Mouse (Mus musculus): Measurements from ENCODE around the gene Aox1. TPM values are rescaled to one million over a fixed set of nuclear protein-coding genes. Genes with fewer than 3 reads are reported as not detected.
"Not testable (repeated sequence)": the region's sequence is repeated elsewhere in the genome, so short reads cannot be mapped to it uniquely, and the experiment has no call there.

Gene Aox1
- total RNA-seq (2022) = 1 to 10 TPM; 3.9 to 4.9 (median 4.6) TPM

DNA sequence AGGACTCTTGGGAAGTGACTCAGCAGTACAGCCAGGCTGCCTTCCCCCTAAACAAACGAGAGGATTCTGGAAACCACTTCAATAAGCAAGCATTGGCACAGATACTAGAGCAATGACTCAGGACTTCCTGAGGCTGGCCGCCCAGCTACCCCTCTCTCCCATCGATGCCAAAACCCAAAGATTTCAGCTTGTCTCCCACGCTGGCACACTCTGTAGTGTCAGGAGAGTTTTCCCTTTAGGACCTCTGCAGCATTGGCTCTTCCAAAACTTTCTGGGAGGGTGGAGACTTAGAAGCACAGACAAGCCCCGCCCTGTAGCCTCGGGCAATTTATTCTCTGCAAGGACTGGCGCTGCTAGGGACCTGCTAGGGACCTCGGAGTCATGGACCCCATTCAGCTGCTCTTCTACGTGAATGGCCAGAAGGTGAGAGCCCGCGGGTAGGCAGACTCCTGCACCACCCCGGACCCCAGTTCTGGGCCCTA lies at the start of gene Aox1:
TSS of gene Aox1 (plus strand) at position 296 of the 482 bp plus-strand sequence.
- peak in 1 of 2 experiments; percentile 18 for DNase-seq (ENCODE audit: low spot score in 2 of 2)

GRCm38 (mm10) chr1:57989052-57989600 lies 40.6 kb upstream of the Aox1 start:
- DNase-seq (ENCODE audit: low spot score in 2 of 2) = no peak

- no peak for DNase-seq (ENCODE audit: low spot score in 2 of 2)
Observed at GRCm38 (mm10) chr1:57991277-57991676, 38.5 kb upstream of the Aox1 start.

DNA sequence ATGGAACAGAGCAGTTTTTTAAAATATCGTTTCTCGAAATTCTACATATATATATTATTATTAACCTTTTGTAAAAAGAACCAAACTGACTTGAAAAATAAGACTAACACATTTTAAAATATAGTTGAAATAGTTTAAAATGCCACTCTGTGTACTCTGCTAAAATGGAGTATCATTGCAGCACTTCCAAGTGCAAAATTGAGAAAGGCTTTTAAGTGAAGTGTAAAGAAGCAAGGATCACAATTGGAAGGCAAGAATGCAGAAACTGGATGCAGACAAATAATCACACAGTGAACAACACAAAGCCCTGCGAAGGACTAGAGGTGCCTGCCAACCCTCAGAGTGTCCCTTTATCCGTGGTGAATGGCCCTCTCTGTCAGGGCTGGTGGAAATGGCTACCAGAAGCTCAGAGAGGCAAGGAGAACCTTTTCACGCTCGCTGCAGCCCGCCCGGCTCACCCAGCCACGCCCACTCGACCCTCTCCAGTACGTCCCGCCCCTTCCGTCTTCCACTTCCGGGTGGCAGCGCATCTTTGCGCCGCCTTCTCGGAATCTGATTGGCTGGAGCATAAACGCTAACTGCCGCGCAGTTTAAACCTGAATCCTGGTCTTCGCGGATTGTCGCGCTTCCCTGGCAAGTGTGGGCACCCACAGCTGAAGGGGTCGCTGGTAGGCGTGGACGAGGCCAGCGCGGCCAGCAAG lies 34.1 kb upstream of the Aox1 start, which contains the start of gene Sgo2a:
TSS of gene Sgo2a (plus strand) at position 540 of the 701 bp plus-strand sequence.
- peak; percentile 68 to 83 for DNase-seq (ENCODE audit: low spot score in 2 of 2)

DNA sequence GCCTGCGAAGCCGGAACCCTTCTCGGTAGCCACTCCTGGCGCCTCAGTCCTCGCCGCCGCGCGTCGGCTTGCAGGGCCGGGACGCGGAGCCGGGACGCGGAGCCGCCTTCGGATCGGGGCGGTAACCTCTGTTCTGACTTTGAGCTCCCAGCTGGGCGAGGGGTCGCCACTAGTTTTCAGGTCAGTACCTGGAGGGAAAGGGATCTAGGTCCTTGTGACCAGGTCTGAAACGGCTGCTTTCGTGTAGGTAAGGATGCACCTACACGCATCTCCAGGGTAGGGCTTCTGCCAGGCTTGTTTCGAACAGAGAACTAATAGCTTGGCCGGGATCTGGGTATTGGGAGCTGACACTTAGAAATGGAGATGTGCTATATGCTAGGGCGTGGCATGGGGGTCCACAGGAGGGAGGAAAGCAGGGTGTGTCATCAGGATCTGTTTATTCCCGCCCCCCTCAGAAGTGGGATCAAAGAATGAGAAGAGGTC lies 33.6 kb upstream of the Aox1 start:
- peak in 1 of 2 experiments; percentile 5 for DNase-seq (ENCODE audit: low spot score in 2 of 2)

DNA sequence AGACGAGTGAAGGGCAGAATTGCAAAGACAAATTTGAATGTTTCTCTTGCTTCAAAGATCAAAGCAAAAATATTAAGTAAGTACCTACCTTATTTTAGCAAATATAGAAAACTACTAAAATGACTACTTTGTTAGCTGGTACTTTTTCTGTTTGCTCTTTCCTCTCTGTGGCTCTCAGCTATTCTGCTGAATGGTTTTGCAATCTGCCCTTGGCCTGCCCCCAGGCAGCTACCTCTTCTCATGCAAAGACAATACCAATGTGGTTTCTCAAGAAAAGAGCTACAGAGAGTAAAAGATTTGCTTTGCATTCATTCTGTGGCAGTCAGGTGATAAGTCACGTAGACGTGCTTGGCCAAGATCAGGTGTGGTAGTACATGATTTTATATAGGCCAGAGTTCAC lies 31.6 kb upstream of the Aox1 start:
- no peak for DNase-seq (ENCODE audit: low spot score in 2 of 2)

GRCm38 (mm10) chr1:58006388-58006787 lies 23.3 kb upstream of the Aox1 start:
- DNase-seq (ENCODE audit: low spot score in 2 of 2) = not testable (repeated sequence)

DNA sequence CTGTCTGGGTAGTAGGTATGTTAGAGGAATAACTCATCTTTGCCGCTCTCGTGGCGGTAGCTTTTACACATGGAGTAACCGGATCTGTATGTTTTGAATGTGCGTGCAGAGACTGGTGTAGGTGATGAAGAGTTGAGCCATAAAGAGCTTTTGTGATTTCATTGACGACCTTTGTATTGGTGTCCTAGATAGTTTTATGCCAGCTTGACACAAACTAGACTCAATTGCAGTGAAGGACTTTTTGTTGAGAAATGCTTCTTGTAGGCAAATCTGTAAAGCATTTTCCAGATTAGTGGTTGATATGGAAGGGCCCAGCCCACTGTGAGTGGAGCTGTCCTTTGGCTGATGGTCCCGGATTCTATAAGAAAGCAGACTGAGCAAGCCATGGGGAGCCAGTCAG lies 10.9 kb upstream of the Aox1 start, which contains the start of gene Kctd18:
TSS of gene Kctd18 (minus strand) at position 101 of the 400 bp plus-strand sequence.
- no peak for DNase-seq (ENCODE audit: low spot score in 2 of 2)

GRCm38 (mm10) chr1:58027707-58028106 lies 2.0 kb upstream of the Aox1 start:
- no peak for DNase-seq (ENCODE audit: low spot score in 2 of 2)

DNA sequence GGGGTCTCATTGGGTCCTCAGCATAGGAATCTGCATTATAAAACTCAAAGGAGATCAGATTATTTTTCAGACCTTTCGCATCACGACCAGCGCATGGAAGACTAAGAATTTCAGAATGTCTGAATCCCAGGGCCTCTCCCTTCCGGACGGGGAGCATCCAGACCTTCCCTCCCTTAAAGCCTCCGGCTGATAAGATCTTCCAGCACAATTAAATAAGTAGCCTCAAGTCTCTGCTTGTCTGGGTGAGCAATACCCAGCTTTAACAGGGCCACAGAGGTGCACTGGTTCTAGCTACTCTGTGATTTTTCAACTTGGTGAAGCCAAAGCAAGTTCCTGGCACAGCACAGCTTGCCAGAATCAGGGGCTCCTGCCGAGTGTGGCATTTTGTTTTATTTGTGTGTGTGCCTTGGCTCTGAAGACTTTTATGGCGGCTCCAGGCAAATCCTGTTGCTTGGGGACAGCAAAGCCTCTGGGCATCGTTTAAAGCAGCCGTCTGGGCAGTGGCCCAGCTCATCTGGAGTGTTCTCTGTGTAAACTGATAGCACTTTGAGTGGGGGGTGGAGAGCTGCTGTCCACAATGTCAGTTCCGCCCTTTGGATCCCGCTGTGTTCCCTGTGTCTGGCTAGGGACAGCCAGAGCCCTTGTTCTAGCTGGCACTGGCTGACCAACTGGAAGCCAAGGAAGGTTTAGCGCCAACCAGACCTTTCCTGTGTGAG lies 583 bp downstream of the Aox1 start:
- DNase-seq (ENCODE audit: low spot score in 2 of 2) = peak; percentile 13 to 36

DNA sequence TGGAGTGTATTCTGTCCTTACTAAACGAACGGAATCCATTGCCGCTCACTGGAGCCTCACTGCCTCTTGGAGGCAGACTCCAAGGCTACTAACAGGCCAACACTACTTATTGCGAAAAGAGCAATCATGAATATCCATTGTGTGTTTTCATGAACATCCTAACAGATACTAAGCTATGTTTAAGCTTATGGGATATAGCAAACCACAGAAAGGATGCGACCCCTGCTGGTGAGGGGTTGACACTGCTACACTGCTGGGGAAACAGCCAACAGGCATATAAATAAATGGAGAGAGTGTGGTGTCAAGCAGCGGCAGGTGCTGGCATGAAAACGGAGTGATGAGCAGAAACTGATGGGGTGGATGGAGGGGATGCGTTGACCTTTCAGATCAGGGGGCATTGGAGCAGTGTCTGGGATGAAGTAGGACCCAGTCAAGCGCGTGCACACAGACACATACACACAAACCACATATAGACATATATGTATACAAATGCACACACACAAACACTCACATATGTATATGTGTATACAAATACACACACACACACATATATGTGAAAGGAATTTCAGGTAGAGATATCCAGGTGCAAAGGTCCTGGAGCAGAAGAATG lies 1.5 kb downstream of the Aox1 start:
- no peak for DNase-seq (ENCODE audit: low spot score in 2 of 2)

GRCm38 (mm10) chr1:58037306-58037705 lies 7.6 kb downstream of the Aox1 start:
- DNase-seq (ENCODE audit: low spot score in 2 of 2) = not testable (repeated sequence)

DNA sequence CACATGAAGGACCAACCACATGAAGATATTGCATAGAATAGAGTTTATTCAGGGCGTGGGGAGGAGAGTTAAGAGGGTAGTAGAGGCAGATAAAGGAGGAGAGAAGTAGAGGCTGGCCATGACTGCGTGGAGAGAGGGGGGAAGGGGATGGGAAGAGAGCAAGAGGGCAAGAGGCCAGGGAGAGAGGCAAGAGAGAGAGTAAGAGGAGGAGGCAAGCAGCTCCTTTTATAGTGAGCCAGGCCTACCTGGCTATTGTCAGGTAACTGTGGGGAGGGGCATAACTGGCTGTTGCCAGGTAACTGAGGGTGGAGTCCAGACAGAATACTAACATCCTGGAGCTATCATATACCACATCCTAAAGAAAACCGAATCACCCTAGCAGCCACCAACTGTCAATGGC lies 15.3 kb downstream of the Aox1 start:
- no peak for DNase-seq (ENCODE audit: low spot score in 2 of 2)

GRCm38 (mm10) chr1:58045546-58045945 lies 15.8 kb downstream of the Aox1 start:
- peak in 1 of 2 experiments; percentile 17 for DNase-seq (ENCODE audit: low spot score in 2 of 2)

DNA sequence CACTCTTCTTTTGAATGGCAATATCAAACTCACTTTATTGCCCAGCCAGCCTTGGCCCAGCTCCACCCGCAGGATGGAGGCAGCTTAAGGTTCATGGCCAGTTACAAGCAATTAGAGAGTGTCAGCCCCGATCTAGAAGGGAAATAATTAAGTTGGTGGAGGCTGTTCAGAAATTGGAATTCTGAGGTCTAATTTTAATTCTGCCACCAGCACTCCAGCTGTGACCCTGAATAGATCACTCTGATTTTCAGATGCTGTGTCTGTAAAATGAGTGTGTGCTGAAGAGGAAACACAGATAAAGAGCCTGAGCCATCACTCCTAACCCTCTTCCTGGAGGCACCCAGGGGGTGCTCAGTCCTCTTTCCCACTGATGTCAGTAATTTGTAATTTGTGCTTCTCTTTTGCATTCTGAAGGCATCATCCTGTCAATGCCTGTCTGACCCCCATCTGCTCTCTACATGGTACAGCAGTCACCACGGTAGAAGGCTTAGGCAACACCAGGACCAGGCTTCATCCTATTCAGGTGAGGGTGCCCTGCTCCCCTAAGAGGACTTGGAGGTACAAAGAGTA lies 17.1 kb downstream of the Aox1 start:
- no peak for DNase-seq (ENCODE audit: low spot score in 2 of 2)

DNA sequence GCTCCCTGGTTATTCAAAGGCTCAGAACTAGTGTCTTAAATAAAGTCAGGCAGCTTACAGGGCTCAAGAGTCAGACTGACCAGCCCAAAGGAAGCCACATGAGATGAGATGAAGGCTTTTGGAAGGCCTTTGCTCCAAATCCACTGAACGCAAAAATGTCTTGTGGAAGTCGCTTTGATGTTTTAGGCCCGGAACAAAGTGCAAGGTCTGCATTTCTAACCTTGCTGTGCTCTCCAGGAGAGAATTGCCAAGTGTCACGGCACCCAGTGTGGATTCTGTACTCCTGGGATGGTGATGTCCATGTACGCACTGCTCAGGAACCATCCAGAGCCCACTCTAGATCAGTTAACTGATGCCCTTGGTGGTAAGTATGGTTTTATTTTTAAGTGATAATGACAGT lies 19.4 kb downstream of the Aox1 start:
- DNase-seq (ENCODE audit: low spot score in 2 of 2) = no peak

- no peak for DNase-seq (ENCODE audit: low spot score in 2 of 2)
Observed at GRCm38 (mm10) chr1:58055598-58055997, 25.9 kb downstream of the Aox1 start.

DNA sequence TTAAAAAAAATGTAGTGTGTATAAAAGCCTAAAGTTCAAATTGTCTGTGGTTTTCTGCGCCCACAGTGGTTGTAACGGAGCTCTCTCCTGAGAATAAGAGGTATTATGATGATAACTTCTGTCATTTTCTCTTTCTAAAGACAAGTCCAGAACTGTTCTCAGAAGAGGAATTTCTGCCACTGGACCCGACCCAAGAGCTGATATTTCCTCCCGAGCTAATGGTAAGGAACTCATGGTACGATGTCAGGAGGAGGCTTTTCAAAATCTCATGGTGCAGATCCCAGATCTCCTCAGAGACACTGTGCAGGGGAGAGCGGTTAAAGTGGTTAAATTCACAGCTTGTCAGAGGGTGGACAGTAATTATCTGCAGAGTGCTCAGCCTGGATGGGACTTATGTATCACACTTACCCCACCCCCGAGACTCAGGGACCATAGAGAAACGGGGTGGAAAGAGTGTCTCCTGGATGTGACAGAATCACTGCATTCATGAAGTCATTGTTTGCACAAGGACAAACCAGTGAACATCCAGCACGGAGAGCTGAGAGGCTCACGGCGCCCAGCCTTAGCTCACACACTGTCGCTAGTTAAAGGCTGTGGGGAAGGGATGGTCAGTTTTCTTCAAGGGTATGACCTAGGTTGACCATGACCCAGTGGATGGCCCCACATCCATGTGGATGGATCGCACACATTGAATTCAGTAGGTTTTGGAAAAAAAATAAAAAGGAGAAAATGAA lies 26.5 kb downstream of the Aox1 start:
- DNase-seq (ENCODE audit: low spot score in 2 of 2) = no peak

DNA sequence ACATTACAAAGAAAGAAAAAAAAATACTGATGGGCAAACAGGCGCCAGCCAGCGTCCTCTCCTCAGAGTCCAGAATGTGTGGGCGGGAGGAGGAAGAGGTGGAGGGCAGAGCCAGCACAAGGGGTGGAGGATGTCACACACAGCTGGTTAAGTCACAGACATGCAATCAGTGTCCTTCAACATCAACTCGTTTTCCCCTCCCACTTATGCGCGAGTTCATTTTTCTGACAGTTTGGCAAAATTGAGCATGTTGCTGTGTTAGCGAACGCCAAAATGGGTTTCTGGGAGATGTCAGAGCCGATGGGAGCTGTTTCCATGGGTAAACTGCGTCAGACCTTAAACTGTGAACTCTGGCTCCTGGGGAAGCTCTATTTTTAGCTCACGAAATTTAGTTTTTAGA lies 27.2 kb downstream of the Aox1 start:
- DNase-seq (ENCODE audit: low spot score in 2 of 2) = no peak

DNA sequence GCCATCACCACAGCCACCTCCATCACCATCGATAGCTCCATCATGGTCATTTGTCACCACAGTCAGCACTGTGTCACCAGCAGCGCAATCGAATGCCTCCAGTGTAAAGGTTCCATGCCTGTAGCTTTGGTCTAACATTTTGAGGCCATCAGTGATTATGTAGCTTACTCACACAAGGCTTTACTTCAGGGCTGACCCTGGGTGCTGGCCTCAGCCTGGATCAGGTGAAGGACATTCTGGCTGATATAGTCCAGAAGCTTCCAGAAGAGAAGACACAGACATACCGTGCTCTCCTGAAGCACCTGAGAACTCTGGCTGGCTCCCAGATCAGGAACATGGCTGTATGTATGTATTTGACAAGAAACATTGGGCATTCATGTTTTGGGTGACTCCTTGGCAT lies 29.1 kb downstream of the Aox1 start:
- no peak for DNase-seq (ENCODE audit: low spot score in 2 of 2)

DNA sequence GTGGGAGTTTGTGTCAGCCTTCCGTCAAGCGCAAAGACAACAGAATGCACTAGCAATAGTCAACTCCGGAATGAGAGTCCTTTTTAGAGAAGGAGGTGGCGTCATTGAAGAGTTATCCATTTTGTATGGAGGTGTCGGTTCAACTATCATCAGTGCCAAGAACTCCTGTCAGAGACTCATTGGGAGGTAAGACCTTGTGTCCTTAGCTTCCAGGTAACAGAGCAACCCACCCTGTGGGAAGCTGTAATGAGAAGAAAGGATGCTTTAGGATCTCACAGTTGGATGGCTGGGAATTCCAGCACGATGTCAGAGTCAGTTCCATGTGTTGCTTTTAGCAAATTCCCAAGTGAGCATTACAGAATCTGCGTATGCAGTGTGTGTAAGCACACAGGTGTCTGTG lies 32.4 kb downstream of the Aox1 start:
- no peak for DNase-seq (ENCODE audit: low spot score in 2 of 2)
